Mouse (Mus musculus) ES-E14 (cell line): ENCODE results near the gene Eif2ak4. TPM values are rescaled to one million over a fixed set of nuclear protein-coding genes. Genes with fewer than 3 reads are reported as not detected.

Experiments
- DNase-seq: peaks from one replicate; pipeline ENCODE4 v3.0.0-alpha.2; 2013; ENCODE audit warnings: low read depth, low spot score
- H3K27ac ChIP-seq: 2 replicates; pipeline ENCODE4 v1.5.1; 2012; ENCODE audit warnings: low read depth, mild to moderate bottlenecking, low read length, moderate library complexity, mixed read lengths; ENCODE audit not compliant: poor library complexity, insufficient read depth, severe bottlenecking
- H3K36me3 ChIP-seq: 2 replicates; pipeline ENCODE4 v1.6.1; 2012; ENCODE audit warnings: mild to moderate bottlenecking, low read length, moderate library complexity, mixed read lengths; ENCODE audit not compliant: control insufficient read depth, poor library complexity, insufficient read depth, severe bottlenecking
- H3K4me1 ChIP-seq, 2 experiments: fragments of 150-350 bp in 1 of 2; sonication (generic) in 1 of 2; 2 replicates each; pipeline ENCODE4 v1.6.1; 2012; ENCODE audit warnings: low read length in 2 of 2, mild to moderate bottlenecking in 1 of 2, mixed read lengths in 1 of 2; ENCODE audit not compliant: control insufficient read depth in 2 of 2, insufficient read depth in 2 of 2, poor library complexity in 1 of 2
- H3K4me3 ChIP-seq, 2 experiments: fragments of 150-350 bp in 1 of 2; sonication (generic) in 1 of 2; 2 replicates each; pipeline ENCODE4 v1.5.1; 2012; ENCODE audit warnings: low read length in 2 of 2, low read depth in 1 of 2, mild to moderate bottlenecking in 1 of 2, mixed read lengths in 1 of 2; ENCODE audit not compliant: insufficient read depth in 1 of 2, poor library complexity in 1 of 2, severe bottlenecking in 1 of 2
- H3K9ac ChIP-seq: 2 replicates; pipeline ENCODE4 v1.6.1; 2012; ENCODE audit warnings: low read depth, mild to moderate bottlenecking, low read length, mixed read lengths; ENCODE audit not compliant: poor library complexity, insufficient read depth, severe bottlenecking
- H3K9me3 ChIP-seq: fragments of 150-350 bp; sonication (generic); 2 replicates; pipeline ENCODE4 v1.6.1; 2012; ENCODE audit warnings: low read depth, mild to moderate bottlenecking, low read length; ENCODE audit not compliant: control insufficient read depth, insufficient read depth
- CHD2 ChIP-seq: IDR thresholded peaks from 2 replicates; pipeline ENCODE4 v1.6.1; 2014; ENCODE audit warnings: mild to moderate bottlenecking, low read depth, low read length, inconsistent platforms
- HCFC1 ChIP-seq: IDR thresholded peaks from 2 replicates; pipeline ENCODE4 v1.6.1; 2012; ENCODE audit warnings: low read length, inconsistent platforms, borderline replicate concordance; ENCODE audit not compliant: insufficient read depth
- MAFK ChIP-seq: IDR thresholded peaks from 2 replicates; pipeline ENCODE4 v1.6.1; 2014; ENCODE audit warnings: mild to moderate bottlenecking, low read depth, low read length, inconsistent platforms; ENCODE audit not compliant: insufficient read depth
- ZC3H11A ChIP-seq: IDR thresholded peaks from 2 replicates; pipeline ENCODE4 v1.6.1; 2012; ENCODE audit warnings: low read depth, mild to moderate bottlenecking, inconsistent platforms, low read length, borderline replicate concordance
- ZNF384 ChIP-seq: IDR thresholded peaks from 2 replicates; pipeline ENCODE4 v1.6.1; 2012; ENCODE audit warnings: low read depth, low read length, inconsistent platforms
- in situ Hi-C, 2 experiments: fragments of 600-800 bp; cut with MboI; formaldehyde crosslinking; loops; one replicate each; pipeline ENCODE4 v1.15.1; 2025; ENCODE audit warnings: low sequenced_read_pairs in 2 of 2, inconsistent platforms in 1 of 2; ENCODE audit not compliant: unreplicated experiment in 2 of 2
- total RNA-seq: library from RNA; depleted of rRNA; stranded (reverse); fragments of 300-350 nt; gene quantifications from 2 replicates; pipeline ENCODE4 v1.2.3, GENCODE M21; 2012

Eif2ak4 gene
- total RNA-seq, 1 experiment = 8.1 TPM

DNA sequence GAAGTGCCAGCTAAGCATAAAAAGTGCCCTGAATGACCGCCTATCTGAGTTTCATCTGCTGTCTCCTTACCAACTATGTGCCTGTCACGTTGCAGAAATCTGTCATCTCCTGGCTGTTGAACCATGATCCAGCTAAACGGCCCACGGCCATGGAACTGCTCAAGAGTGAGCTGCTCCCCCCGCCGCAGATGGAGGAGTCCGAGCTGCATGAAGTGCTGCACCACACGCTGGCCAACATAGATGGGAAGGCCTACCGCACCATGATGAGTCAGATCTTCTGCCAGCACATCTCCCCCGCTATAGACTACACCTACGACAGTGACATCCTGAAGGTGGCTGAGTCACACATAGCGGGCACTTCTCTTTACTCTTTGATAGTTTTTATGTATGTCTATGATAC lies 59.8 kb downstream of the Eif2ak4 start:
- Histone ChIP-seq H3K4me3 (no peak overlapping the region), H3K9me3 (no peaks in the 10 kb centered on the region), H3K4me1 (no peaks in the 10 kb centered on the region), H3K9ac (no peak overlapping the region), H3K36me3 (peaks cover 4% of the 10 kb centered on the region; the same call in 1 of the 2 replicates), H3K27ac (no peak overlapping the region)
- in situ Hi-C loops = no loop called here
- TF ChIP-seq ZC3H11A (no peak), CHD2 (no peak), MAFK (no peak), HCFC1 (no peak), ZNF384 (no peak)
- DNase-seq = no peak

DNA sequence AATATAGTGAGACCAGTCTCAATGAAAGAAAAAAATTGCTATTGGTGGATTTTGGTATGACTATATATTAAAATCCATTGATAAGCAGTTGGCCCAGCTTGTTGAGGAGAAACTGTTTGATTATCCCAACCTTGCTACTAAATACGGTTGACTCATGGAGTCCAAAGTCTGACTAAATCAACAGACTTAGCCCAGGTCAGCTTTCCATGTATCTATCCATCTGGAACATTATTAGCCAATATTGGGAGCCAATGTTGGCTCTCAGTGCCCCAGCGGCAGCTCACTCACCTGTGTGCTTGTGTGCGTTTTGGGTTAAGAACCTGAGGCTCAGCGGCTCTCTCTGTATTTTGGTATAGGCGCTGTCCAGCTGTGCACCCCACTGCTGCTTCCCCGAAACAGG lies 62.6 kb downstream of the Eif2ak4 start:
- no peak for DNase-seq
- in situ Hi-C loops = no loop called here
- TF ChIP-seq ZNF384 = no peak
- TF ChIP-seq ZC3H11A = no peak
- no peak for TF ChIP-seq HCFC1
- TF ChIP-seq MAFK = no peak
- no peak for TF ChIP-seq CHD2
- no peak overlapping the region for H3K27ac ChIP-seq
- H3K36me3 ChIP-seq = no peaks in the 10 kb centered on the region
- no peaks in the 10 kb centered on the region for H3K9me3 ChIP-seq
- no peaks in the 10 kb centered on the region for H3K4me1 ChIP-seq
- no peak overlapping the region for H3K4me3 ChIP-seq
- H3K9ac ChIP-seq = no peak overlapping the region

DNA sequence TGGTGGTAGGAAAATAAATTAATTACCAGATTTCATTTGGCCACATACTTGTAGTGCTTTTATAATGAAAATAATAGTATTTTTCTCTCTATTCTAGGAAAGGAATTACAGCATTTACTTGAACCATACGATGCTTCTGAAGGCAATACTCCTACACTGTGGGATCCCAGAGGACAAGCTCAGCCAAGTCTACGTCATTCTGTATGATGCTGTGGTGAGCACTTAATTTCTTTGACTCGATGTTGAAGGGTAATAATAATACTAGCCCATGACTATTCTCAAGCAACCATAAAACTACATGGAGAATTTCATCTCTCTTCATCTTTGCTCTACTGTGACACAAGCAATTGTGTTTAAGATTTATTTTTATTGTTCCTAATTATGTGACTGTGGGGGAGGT lies 68.6 kb downstream of the Eif2ak4 start:
- Histone ChIP-seq H3K27ac (no peak overlapping the region), H3K4me3 (no peak overlapping the region), H3K4me1 (no peaks in the 10 kb centered on the region), H3K9me3 (no peaks in the 10 kb centered on the region), H3K9ac (no peak overlapping the region), H3K36me3 (peaks cover 2% of the 10 kb centered on the region; the same call in 1 of the 2 replicates)
- DNase-seq = no peak
- in situ Hi-C loops = no loop called here
- no peak for TF ChIP-seq MAFK
- TF ChIP-seq ZC3H11A = no peak
- TF ChIP-seq ZNF384 = no peak
- no peak for TF ChIP-seq HCFC1
- TF ChIP-seq CHD2 = no peak

DNA sequence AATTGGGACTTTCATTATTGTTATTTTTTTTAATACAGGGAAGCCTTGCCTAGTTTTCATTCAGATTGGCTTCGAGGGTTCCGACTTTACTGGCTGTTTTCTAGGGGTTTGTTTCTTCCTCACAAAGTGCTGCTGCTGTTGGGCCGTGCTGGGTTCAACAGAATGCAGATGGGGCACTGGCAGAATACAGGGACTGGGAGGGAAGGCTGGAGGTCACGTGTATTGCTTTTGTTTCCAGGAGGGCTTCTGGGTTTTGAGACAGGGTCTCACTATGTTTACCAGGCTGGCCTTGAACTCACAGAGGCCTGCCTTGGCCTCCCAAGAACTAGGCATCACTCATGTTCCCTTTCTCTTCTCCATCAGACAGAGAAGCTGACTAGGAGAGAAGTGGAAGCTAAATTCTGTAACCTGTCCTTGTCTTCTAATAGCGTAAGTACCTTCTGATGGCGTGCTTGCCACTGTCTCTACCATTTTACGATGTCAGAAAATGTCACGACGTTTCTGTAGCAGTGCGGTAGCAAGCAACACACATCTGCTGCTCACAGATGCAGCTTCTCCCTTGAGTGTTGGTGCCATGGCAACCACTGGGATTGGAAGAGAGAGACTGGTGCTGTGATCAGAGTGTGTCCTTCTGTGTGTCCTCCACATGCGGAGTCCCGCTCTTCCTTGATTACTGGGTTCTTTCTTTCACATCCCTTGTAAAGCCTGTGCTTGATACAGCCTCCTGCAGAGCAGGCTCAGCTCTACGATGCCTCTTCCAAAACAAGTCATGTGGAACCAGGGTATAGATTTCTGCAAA lies 69.2 kb downstream of the Eif2ak4 start:
- in situ Hi-C loops = no loop called here
- Histone ChIP-seq H3K4me1 (no peaks in the 10 kb centered on the region), H3K36me3 (peaks cover 2% of the 10 kb centered on the region; the same call in 1 of the 2 replicates), H3K9me3 (no peaks in the 10 kb centered on the region), H3K27ac (no peak overlapping the region), H3K4me3 (no peak overlapping the region), H3K9ac (no peak overlapping the region)
- DNase-seq = no peak
- TF ChIP-seq ZNF384 = no peak
- TF ChIP-seq MAFK = no peak
- TF ChIP-seq ZC3H11A = no peak
- TF ChIP-seq CHD2 = no peak
- TF ChIP-seq HCFC1 = no peak
